Mouse (Mus musculus): Measurements from ENCODE around the gene Cyp2e1.
"Not testable (repeated sequence)": the region's sequence is repeated elsewhere in the genome, so short reads cannot be mapped to it uniquely, and the experiment has no call there.

Cyp2e1 gene

DNA sequence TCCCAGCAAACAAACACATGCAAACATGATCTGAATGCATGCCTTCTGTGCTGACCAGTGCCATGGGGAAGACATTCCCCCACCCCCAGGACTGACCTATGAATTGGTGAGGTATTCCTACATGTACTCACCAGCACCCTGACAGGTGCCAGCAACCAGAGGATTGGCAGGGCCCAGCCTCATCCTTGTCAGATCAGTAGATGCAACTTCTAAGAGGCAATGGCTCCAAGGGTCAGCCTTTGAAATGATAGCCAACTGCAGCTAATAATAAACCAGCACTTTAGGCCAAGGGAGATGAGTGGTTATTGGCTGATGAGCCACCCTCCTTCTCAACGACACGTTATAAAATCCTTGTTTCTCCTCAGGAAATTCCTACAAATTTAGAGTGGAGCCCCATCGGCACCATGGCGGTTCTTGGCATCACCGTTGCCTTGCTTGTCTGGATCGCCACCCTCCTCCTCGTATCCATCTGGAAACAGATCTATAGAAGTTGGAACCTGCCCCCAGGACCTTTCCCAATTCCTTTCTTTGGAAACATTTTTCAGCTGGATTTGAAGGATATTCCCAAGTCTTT is at the start of gene Cyp2e1:
Gene Cyp2e1 (plus strand): TSS at position 293 of the 574 bp plus-strand sequence.
- DNase-seq (ENCODE audit: low spot score in 2 of 2) = no peak

DNA sequence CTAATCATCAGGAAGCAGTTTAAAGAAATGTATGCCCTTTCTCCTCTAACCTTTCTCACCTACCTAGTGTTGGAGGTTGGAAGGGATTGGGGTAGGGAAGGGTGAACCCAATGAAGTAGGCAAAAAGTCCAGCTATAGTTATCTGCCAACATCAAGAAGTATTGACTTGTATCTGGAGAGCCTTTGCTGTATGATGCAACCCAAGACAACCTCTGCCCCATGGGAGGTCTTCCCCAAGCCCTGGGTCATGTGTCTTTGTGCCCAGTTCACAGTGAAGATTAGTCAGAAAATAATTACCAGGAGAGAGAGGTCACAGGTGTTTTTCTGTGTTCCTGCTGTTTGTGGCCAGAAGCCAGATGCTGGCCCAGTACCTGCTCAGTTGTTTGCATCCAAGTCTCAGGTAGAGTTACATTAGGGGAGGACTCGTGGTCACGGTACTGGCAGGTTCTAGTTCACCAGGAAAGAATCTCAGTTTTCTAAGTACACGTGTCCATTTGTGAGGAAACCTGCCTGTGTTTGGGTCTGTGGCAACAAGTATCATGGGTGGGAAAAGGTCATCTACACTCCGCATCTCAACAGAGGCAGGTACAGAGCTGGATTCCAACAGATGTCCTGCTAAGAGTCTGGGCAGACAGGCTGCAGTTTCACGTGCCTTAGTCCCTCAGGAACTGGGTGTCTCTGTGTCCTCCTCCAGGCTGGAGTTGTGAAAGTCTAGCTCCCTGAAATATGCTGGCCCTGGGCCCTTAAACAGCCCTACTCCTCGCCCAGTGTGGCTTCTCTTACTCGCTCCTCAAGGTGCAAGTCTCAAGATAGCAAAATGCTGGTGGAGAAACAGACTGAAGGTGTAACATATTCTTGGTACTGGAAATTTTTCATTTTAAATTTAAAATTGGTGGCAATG is 46.1 kb upstream of the Cyp2e1 start:
- no peak for DNase-seq (ENCODE audit: low spot score in 2 of 2)

DNA sequence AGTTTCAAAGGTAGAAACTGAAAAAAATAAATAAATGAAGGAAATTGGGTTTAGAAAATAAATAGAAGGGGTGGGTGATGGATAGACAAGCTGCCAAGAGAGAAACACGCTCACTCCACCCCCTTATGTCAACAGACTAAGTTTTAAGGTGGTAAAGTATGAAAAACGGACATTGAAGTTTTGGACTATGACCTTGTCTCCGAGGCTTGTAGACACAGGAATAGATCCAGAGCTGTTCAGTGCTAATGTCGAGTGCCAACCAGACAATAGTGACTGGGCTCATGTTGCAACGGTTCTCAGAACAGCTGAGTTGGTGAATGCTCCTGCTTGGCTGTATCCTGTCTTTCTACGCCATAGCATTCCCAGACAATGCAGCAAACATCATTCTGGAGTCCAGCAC is 42.4 kb upstream of the Cyp2e1 start:
- DNase-seq (ENCODE audit: low spot score in 2 of 2) = no peak

DNA sequence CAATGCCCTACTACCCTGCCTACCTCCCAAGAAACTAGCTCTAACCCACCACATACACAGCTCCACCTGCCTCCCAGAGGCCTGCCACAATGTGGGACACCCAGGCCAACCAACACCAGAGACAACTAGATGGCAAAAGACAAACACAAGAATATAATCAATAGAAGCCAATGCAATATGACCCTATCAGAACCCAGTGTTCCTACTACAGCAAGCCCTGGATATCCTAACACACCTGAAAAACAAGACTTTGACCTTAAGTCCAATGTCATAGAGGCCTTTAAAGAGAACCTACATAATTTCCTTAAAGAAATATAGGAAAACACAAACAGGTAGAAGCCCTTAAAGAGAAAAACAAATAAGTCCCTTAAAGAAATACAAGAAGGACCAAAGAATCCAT is 38.0 kb upstream of the Cyp2e1 start:
- DNase-seq (ENCODE audit: low spot score in 2 of 2) = no peak

DNA sequence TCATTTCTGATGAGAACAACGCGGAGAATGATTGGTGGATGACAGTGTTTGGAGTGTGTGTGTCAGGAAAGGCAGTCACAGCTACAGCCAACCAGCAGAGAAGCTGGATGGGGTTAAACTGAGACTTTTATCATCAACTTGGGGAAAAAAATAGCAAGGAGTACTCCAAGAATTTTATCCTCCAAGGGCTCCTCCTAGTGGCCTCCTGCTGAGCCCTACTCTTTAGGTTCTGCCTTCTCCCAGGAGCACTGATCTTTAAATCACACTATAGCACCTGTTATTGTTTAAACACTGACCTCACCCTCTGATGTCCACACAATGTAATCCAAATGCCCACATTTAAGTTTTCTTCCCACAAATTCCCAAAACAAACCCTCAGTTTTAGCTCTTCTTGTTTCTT is 30.4 kb upstream of the Cyp2e1 start:
- DNase-seq (ENCODE audit: low spot score in 2 of 2) = no peak

DNA sequence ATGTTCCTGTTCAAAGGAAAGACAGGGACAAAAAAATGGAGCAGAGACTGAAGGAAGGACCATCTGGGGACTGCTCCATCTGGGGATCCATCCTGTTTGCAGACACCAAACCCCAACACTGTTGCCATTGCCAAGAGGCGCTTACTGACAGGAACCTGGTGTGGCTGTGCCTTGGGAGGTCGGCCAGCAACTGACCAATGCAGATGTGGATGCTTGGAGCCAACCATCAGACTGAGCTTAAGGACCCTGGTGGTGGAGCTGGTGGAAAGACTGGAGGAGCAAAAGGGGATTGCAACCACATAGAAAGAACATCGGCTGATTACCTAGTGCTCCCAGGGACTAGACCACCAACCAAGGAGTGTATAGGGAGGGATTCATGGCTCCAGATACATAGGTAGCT is 16.1 kb upstream of the Cyp2e1 start:
- no peak for DNase-seq (ENCODE audit: low spot score in 2 of 2)

DNA sequence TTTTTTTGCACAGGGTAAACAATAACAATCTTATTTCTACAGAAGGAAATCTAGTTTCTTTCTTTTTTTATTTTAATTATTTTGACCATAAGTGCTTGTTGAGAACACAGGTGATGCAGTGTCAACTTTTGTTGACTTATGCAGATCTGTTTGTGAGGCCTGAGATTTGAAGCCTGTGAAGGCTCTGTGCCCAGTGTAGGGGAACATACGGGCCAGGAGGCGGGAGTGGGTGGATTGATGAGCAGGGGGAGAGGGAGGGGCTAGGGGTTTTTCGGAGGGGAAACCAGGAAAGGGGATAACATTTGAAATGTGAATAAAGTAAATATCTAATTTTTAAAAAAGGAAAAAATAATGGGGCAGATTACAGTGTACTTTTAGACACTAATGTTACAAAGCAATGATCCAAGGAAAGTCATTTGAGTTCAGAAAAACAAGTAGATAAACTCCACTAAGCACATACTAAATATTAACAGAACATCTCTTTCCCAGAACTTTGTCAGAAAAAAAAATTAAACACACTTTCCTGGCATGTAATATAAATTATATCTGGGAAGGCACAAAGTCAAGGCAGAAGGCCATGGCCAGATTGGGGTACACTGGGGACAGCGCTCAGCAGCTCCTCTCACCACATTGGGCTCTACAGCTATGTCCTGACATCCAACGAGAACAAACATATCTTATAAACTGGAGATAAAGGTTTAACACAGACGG is 15.3 kb upstream of the Cyp2e1 start:
- DNase-seq (ENCODE audit: low spot score in 2 of 2) = no peak

DNA sequence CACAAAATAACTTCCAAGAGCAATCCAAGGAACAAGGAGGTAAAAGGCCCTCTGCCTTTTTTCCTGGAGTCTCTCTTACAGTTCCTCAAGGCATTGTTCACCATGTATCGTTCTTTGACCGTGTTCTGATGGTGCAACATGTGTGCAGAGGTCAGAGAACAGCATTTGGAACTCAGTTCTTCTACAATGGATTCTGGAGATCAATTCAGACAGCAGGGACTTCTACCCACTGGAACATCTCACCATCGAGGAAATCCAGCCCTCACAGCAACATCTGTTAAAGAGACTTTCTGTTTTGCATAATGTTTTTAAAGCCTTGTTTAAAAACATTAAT is 14.7 kb upstream of the Cyp2e1 start:
- no peak for DNase-seq (ENCODE audit: low spot score in 2 of 2)

DNA sequence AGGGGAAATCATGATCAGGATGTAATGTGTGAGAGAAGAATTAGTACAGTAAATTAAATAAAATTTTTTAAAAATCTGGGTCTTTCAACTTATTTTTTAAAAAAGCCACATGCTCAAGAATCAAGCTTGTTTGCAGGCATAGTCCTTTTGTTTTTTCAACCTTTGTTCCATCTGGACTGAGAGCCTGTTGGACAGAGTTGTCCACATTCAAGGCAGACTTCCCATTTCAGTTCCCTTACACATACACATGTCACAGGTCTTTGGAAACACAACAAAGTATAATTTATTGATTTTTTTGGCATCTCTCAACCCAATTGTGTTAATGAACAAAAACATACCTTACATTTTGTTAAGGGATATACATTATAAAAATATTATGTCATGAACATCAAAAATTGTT is 9.0 kb upstream of the Cyp2e1 start:
- DNase-seq (ENCODE audit: low spot score in 2 of 2) = no peak

DNA sequence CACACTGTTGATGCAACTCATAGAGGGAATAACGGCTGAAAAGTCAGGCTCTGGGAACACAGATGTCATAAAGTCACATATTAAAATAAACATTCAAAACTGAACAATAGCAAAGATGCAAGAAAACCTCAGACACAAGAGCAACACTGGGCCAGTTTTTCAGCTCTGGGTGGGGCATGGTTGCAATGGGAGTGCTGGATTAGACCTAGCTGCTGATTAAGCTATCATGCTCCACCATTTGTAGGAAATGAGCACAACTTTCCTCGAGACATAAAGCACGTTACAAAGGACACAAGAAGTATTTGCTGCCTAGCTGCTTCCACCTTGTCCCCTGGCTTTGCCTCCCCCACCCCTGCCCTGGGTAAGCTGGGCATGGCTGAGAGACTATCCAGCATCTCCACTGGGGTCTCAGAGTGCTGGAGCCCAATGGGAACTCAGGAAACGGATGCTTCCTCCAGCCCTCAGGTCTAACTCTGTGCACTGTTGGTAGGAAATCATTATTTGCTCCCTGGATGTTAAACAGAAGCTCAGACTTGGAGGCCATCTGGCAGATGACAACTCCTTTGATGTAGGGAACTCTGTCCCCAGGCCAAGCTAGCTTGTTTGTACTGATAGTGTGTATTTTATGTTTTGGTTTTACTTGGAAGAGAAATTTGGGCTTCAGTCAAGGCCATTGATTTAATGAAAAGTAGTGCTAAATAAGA is 7.2 kb upstream of the Cyp2e1 start:
- DNase-seq (ENCODE audit: low spot score in 2 of 2) = no peak

DNA sequence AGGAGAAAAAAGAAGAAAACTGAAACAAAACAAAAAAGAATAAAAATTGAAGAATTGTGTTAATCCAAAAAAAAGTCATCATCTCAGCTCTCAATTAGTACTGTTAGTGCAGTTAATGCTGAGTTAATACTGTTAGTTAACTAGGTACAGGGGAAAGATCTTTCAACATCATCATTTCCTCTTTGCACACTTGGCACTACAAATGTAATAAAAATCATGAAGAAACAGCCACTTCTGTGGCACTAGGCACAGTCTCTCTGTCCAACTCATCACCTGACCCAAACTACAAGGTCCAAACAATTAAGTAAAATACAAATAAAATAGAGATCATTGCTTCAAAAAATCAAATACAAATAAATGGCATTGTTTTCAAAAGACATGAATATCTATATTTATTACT is 2.9 kb upstream of the Cyp2e1 start:
- no peak for DNase-seq (ENCODE audit: low spot score in 2 of 2)

DNA sequence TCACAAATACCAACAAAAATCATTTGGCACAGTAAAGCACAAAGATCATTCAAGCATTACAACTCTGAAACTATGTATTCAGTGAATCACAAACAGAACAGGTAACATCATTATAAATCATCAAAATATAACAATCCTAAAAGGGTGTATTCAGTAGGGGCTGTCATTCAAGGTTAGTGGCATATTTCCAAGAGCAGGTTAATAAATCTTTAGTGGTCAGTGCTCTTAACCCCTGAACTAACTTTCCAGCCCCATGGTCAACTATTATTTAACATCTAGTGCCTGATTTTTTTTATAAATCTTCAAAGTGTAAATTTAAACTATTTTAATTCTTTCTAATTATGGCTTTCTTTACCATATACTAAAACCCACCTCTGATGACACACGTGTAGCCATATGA is 1.9 kb downstream of the Cyp2e1 start:
- not testable (repeated sequence) for DNase-seq (ENCODE audit: low spot score in 2 of 2)

DNA sequence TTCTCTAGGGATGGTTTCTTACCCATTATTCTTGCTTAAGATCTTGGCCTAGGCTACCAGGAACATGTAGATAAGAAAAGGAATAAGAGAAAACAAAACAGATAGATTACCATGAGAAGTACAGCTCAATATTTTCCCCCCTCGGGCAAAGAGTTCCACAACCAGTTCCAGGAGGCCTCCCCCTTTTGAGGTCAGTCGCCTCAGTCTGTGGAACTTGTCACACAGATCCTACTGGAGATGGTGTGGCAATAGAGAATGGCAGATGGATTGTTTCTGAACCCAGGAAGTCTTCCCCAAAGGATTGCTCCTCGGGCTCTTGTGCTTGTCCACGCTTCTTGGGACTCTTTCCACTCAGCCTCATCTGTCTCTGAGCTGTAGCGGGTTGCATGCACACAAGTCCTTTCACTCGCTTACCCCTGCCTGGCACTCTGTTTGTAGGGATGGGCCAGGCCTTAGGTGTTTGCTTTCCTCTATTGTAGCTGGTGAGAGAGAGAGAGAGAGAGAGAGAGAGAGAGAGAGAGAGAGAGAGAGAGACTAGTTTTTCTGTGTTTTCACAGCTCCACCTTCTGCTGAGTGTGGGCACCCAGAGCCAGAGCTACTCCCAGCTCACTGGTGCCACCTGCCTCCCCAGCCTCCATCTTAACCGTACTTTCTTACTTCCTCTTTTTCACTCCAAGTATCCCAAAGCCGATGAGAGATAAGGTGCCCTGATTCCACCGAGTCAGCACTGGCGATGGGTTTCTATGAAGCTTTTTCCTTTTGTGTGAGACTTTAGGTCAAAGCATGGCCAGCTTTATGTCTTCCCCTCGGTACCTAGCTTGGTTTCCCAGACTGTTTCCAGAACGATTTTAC is 2.6 kb downstream of the Cyp2e1 start:
- no peak for DNase-seq (ENCODE audit: low spot score in 2 of 2)

DNA sequence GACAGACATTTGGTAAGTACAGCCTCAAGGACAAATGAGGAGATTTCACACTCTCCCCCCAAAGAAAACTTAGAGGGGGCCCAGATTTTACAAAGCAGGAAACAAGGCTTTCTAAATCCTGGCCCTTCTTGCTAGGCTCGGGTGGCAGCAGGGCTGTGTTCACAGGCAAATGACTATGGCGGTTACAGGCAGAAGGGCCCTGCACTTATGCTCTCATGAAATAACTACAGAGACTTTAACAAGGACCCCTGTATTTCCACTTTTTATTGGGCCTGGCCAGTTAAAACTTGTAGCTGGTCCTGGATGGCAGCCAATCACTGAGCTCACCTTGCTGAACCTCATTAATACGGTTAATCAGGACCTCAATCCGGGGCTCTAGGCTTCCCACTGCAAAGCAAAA is 17.0 kb downstream of the Cyp2e1 start:
- no peak for DNase-seq (ENCODE audit: low spot score in 2 of 2)

DNA sequence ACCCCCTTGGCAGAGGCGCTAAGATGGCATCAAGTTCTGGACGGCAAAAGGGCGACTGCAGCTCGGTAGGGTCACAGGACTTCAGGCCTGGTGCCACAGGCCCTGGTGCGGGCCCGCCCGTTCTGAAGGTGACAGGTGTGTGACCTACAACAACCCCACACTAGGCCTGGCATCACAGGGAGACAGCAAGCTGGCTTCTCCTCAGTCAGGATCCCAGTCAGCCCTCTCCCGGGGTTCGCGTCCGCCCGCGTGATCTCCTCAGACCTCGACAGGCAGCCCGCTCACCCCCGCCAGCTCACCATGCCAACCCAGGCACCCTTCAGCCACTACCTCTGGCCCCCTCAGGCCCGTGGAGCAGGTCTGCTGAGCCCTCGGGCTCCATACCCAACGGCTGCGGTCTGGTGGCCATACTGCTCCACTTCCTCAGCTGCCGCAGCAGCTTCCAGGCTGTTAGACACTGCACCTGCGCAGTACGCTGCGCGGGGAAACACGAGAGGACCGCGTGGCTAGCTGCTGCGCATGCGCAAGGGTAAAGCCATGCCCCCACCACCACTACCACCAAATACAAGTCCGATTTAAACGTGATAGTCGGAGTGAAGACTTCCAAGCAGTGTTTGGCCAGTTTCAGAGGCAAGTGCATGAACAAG is 24.0 kb downstream of the Cyp2e1 start, which contains the start of gene Syce1:
Gene Syce1 (minus strand): TSS at position 447 of the 647 bp plus-strand sequence.
- no peak for DNase-seq (ENCODE audit: low spot score in 2 of 2)

DNA sequence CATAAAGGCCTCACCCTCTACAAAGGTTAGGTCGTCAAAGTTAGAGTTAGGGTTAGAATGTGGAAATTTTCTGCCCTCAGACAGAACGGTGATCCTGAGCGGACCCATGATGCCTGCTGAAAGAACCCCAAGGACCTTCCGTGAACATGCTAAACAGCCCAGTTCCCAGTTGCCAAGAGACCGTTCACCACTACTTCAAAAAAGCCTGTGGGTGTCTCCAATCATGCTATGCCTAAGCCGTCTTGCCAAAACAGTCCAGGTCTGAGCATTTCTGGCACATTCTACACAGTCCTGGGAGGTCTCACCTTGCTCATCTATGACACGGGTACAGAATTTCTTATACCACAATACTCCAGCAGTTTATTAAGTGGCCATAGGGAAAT is 24.5 kb downstream of the Cyp2e1 start:
- DNase-seq (ENCODE audit: low spot score in 2 of 2) = no peak

DNA sequence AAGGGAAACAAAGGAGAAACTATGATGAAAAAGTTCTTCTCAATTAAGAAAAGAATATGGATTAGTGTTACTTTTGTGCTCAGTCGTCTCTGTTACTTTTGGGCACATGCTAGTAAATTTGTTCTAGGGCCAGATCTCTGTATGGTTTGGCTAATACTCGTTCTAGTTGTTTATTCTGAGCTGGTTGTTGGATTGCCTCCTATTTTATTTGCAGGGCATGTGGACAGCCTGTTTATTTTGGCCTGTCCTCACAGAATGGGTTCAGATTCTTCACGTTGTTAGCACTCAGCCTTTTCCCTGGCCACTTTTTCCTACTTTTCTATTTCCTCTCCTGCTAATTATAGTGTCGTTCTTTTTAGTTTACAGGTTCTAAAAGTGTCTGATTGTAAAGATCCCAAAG is 30.0 kb downstream of the Cyp2e1 start:
- DNase-seq (ENCODE audit: low spot score in 2 of 2) = no peak

DNA sequence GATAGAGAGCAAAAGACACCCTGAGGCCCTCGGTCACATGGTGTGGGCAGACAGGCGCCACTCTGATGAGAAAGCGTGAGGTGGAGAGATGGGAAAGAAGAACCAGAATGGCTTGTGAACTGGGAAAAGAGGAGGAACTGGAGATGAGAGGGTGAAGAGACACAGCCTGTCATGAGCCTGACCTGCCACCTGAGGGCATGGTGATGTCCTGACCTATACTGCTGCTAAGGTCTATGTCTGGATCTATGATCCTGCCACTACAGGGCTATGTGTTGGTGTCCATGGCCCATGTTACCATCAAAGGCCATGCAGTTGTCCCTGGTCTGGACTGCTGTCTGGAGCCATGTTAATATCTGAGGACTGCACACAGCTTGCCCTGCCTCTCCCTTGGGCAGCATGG is 34.1 kb downstream of the Cyp2e1 start:
- DNase-seq (ENCODE audit: low spot score in 2 of 2) = no peak

DNA sequence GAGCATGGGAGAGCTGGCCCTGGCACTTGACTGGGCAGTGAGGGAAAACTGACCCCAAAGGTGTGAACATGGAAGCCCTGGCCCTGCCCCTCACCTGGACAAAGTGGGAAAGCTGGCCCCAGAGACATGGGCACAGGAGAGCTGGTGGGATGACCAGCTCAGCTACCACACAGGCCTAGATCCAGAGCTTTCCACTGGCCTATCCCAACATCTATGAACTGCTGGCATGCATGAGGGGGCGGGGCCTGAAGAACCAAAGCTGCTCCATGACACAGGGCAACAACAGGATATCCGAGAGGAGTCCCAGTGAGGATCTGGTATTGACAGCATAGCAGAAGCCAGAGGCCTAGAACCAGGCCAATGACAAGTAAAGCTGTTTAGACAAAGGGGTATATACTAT is 34.7 kb downstream of the Cyp2e1 start:
- DNase-seq (ENCODE audit: low spot score in 2 of 2) = no peak

DNA sequence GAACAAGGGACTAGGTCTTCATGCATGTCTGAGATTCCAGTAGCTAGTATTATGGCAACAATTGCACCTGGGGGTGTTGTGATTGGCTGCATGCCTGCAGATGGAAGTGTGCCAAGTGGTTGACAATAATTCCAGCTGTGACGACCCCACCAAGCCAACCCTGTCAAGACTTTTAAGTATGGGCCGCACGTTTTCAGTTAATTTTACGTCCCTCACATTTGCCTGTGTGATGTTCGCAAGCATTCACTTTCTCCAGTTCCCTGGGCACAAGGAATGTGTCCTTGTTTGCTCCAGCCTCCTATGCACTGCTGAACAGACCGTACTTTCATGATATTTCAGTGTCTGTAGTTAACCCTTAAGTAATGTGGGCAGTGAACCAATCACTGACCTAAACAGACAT is 39.1 kb downstream of the Cyp2e1 start:
- DNase-seq (ENCODE audit: low spot score in 2 of 2) = no peak

DNA sequence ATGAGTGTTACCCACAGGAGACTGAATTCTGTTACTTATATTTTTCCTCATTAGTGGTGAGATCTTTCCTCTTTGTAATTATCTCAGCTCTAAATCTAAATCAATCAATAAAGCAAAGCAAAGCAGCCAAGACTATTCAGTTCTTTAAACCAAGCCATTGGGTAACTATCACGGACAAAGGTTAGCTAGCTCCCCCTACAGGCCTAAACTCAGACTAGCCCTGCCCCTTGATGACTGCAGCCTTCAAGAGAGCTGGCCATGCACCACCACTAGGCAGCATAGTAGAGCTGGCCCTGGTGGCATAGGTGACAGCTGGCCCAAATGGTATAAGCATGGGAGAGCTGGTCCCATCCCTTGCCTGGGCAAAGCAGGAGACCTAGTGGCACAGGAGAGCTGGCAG is 42.2 kb downstream of the Cyp2e1 start:
- no peak for DNase-seq (ENCODE audit: low spot score in 2 of 2)
